Mouse (Mus musculus) adrenal gland, postnatal 4 days (tissue): Measurements from ENCODE around the gene Pth2r. TPM values are rescaled to one million over a fixed set of nuclear protein-coding genes. Genes with fewer than 3 reads are reported as not detected.

Experiments used
- total RNA-seq, 2 experiments: library from RNA; stranded (reverse); gene quantifications; 2 replicates each; pipeline ENCODE4 v1.2.3; 2021

Pth2r gene
- total RNA-seq, 2 experiments from 2014 or later = not detected

Other genes starting within 250 kb of the Pth2r start
- 100 to 1,000 TPM; 902 to 972 TPM for gene Akr1cl, start 249.3 kb upstream of the Pth2r start, total RNA-seq
- gene Cryge, start 230.9 kb upstream of the Pth2r start, total RNA-seq = under 1 TPM in 1 of 2 experiments, not detected in 1; 0.50 TPM
- gene Crygd, start 218.6 kb upstream of the Pth2r start, total RNA-seq = not detected
- not detected for gene Crygc, start 208.4 kb upstream of the Pth2r start, total RNA-seq
- gene Crygb, start 199.8 kb upstream of the Pth2r start, total RNA-seq = not detected
- gene Cryga, start 178.7 kb upstream of the Pth2r start, total RNA-seq = not detected
- gene Gm28845, start 162.5 kb upstream of the Pth2r start, total RNA-seq = not detected
- 1 to 10 TPM in 1 of 2 experiments, not detected in 1; 1.2 TPM for gene D630023F18Rik, start 158.8 kb upstream of the Pth2r start, total RNA-seq
- 100 to 1,000 TPM; 373 to 385 TPM for gene Idh1, start 95.6 kb upstream of the Pth2r start, total RNA-seq
- gene Pikfyve, start 95.4 kb upstream of the Pth2r start, total RNA-seq = 10 to 100 TPM; 34.6 to 36.0 TPM